Mouse (Mus musculus): ENCODE measurements at regions not wholly inside any gene's neighbourhood (a gene's known extent, or its start where the extent isn't known, plus 50 kb on each side); places are given as distances from the start of the nearest gene placed in this dataset.

GRCm38 (mm10) chr4:56263822-56264221 is 476.0 kb upstream of the Gm26657 start:
- no peak for DNase-seq (ENCODE audit: low spot score)

- DNase-seq (ENCODE audit: low spot score) = no peak
Observed at GRCm38 (mm10) chr4:56262589-56262988, 477.3 kb upstream of the Gm26657 start.

DNA sequence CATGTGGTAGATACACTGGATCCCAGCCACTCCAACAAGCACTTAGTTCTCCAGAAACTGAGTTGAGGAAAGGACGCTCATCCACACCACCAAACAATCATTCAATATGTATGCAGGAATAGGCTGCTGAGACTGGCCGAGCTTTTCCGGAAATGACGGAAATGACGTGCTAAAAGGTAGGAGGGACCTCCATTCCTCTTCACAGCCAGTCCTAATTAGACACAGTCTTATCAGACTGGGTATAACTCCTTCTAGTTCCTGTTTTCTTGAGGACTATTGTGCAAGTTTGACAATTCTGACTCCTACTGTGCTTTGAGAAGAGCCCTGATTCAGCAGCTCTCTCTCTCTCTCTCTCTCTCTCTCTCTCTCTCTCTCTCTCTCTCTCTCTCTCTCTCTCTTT is 477.9 kb upstream of the Gm26657 start:
- DNase-seq (ENCODE audit: low spot score) = no peak

DNA sequence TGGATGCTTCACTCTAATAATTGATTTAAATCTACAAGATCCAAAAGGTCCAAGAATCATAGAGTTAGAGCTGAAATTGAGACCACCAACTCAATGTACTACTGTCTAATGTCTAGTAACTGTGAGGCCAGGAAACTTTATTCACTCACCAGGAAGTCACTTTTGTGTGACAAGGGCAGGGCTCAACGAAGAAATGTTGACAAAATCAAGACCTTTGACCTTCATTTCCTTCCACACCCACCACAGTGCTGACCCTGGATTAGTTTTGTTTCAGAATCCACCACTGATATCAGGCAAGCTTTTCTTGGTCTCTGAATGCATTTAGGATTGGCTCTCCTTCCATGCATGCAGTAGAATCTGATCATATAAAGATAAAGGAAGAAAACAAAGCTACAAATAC is 487.5 kb upstream of the Gm26657 start:
- no peak for DNase-seq (ENCODE audit: low spot score)

GRCm38 (mm10) chr4:56251766-56252165 is 488.1 kb upstream of the Gm26657 start:
- DNase-seq (ENCODE audit: low spot score) = no peak

DNA sequence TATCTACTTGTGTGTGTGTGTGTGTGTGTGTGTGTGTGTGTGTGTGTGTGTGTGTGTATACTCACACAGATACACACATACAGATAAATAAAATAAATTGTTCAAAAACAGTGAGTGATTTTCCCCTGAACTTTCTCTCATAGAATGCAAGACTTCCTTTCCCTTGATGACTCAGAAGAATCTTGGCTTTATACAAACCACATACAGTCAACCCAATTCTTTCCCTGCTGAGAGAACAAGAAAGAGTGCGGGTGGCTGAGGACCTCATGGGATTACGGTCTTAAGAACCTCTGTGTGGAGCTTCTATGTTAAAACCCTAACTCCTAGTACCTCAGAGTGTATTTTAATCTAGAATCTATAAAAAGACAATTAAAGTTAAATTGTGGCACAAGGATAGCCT is 489.3 kb upstream of the Gm26657 start:
- no peak for DNase-seq (ENCODE audit: low spot score)

- DNase-seq (ENCODE audit: low spot score) = no peak
Observed at GRCm38 (mm10) chr4:56243863-56244262, 496.0 kb upstream of the Gm26657 start.

DNA sequence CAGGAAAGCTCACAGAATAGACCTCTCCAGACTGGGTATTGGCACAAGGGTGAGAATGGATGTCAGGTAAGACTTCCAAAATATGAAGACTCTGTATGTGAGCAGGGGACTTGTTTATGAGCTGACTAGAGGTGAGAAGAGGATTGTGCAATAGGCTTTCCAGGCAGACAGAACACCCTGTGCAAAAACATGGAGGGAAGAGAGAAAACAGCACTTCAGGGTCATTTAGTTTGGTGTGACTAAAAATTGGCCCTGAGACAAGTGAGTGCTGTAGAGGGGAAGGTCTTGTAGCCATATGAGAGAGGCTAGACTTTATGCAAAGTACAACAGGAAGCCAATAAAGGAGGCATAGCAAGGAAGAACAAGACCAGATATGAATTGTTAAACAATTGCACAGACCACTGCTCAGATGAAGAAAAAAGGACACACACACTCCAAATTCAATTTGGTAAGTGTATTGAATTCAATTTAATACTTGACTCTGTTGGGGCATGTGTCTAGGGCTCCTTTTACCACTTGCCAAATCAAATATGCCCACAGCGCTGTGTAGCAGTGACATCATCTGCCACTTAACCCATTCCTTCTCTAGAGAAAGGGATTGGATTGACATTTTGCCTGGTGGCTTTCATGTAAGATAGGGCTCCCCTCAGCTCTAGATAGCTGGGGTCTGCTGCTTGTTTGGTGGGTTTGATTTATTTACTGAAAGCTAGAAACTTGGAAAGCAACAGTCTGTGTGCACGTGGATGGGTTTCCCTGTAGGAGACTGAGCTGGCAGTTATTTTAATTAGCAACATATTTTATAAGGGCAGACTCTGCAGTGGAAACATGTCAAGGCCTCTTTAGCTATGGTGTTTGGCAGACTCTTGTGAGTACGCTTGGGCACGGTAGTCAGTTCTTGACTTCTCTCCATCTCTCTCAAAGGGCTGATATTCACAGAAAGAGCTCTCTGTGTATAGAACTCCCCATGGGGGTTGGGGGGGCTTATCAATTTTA is 501.1 kb upstream of the Gm26657 start:
- DNase-seq (ENCODE audit: low spot score) = no peak

GRCm38 (mm10) chr4:56231414-56231813 is 508.5 kb upstream of the Gm26657 start:
- DNase-seq (ENCODE audit: low spot score) = no peak

DNA sequence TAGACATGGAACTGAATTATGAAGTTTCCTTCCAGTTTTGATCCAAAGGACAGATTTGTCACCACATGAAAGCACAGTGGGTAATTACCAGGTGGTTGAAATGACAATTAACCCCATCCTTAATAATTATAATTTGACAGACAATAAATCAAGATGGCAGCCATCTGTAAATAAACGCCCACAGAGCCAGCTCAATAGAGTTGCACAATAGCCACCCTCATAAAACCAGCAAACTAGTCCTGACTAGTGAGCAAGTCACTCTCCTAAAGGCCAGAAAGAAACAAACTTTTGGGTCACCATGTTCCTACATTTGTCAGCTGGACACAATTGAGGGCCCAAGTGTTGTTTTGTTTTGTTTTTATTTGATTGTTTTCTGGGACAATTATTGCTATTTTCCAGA is 509.4 kb upstream of the Gm26657 start:
- DNase-seq (ENCODE audit: low spot score) = no peak

GRCm38 (mm10) chr4:56226493-56226892 is 513.4 kb upstream of the Gm26657 start:
- DNase-seq (ENCODE audit: low spot score) = no peak

DNA sequence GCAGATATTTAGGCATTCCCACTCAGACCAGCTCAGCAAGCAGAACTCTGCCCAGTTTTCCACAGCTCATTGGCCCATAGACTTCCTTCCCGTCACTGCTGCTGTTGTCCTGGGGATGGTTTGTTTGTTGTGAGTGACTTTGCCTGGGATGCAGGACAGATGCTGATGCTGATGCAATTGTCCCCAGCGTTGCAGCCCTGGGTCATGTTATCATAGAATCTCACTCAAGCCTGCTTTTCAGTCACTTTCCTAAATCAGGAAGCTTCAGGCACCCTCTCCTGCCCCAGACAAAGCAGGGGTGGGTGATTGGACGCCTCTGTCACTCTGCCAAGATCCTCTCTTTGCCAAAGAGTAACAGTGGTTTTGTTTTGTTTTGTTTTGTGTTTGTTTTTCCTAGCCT is 515.3 kb upstream of the Gm26657 start:
- DNase-seq (ENCODE audit: low spot score) = no peak

DNA sequence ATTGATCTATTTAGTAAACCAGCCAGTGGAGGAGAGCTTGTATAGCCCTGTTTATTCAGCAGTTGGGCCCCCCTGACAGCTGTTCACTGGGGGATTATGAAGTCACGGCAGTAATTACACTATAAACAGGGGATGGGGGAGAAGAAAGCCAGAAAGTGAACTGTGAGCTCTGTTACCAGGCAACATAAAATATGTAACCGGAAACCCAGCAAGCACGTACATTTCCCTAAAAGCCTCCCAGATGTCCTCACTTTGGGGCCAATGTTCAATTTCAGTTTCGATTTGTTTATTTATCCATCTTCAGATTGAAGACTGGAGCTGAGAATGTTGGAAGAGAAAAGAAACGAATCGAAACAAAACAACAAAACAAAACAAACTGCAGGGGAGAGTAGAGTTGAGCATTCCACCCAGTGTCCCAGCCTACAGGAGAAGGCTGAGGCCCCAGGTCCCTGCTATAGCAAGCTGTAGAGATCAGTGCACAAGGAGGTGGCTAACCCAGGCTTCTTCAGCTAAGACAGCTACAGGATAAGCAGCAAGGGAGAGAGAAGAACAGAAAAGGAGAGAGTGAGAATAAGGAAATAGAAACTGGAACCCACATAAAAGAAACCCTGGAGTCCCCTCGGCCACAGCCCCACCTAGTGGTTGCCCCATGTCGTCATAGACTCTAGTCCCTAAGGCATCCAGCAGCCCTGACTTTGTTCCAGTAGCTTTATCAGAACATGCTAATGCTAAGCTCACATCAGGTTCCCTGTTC is 517.7 kb upstream of the Gm26657 start:
- peak; percentile 51 for DNase-seq (ENCODE audit: low spot score)

GRCm38 (mm10) chr4:56220531-56220930 is 519.3 kb upstream of the Gm26657 start:
- DNase-seq (ENCODE audit: low spot score) = no peak

DNA sequence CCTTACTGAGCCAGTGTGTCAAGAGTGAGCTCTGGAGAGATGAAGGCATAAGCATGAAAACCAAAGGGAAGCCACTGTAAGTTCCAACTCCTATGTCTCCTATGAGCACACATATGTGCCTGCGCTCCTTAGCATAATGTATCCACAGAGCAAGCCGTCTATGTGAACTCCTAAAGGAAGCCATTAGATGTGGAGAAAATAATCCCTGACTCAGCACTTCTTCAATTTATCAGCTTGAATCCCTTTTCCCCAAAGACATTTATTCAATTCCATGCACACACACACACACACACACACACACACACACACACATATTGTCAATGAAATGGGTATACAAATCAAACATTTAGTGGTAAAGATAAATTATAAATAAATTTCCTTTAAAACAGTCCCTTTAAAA is 530.4 kb upstream of the Gm26657 start:
- no peak for DNase-seq (ENCODE audit: low spot score)

DNA sequence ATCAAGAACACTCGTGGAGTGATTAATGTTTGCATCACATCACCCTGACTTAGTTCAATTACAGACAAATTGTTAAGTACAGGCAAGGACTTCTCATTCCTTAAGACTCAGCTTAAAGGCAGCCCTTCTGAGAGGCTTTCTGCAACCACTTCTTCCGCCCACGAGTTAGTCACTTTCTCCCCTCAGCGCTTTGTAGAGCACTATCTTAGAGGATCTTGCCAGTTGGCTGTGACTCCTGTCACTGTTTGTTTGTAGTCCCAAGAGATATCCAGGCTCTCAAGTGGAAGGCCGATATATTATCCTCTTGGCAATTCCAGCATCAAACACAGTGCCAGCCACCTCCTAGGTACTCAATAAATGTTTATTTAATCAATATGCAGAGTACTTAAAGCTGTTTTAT is 532.1 kb upstream of the Gm26657 start:
- no peak for DNase-seq (ENCODE audit: low spot score)

GRCm38 (mm10) chr4:56205069-56205468 is 534.8 kb upstream of the Gm26657 start:
- no peak for DNase-seq (ENCODE audit: low spot score)

DNA sequence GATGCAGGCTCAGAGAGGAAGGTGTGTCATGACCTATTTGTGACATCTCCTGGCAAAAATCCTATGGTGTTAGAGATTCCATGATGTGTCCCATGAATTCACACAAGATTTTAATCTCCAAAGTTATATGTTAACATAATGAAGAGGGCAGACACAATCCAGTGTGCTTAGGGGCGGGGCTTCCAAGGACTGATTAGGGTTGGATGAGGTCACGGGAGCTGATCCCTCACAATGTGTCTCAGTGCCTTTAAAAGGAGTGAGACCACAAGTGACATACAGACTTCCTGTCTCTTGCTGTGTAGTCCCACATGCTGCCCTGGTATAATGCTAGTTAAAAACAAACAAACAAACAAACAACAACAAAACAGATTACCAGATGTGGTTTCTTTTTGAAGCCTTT is 546.5 kb upstream of the Gm26657 start:
- no peak for DNase-seq (ENCODE audit: low spot score)

- DNase-seq (ENCODE audit: low spot score) = no peak
Observed at GRCm38 (mm10) chr4:56192516-56192915, 547.4 kb upstream of the Gm26657 start.

- no peak for DNase-seq (ENCODE audit: low spot score)
Observed at GRCm38 (mm10) chr4:56179566-56179965, 560.3 kb upstream of the Gm26657 start.

- no peak for DNase-seq (ENCODE audit: low spot score)
Observed at GRCm38 (mm10) chr4:56178844-56179481, 560.9 kb upstream of the Gm26657 start.

DNA sequence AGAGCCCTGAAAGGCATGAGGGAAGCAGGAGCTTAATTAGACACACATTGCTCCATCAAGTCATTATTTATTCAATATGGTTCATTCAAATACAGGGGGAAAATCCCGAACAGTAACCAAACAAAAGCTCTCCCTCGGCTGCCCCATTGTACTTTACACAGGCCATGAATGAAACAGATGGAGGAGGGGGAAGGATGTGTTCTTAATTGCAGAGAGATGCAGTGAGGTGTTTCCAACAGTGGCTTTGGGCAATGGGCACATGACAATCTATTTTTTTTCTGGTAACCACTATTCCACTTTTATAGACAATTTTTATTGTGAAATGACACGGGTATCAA is 578.6 kb upstream of the Gm26657 start:
- DNase-seq (ENCODE audit: low spot score) = no peak

Measured in retina, embryonic 14.5 days (tissue).